Mouse (Mus musculus) left cerebral cortex, postnatal 10 days (tissue): ENCODE results near the gene Dnajb14. TPM values are rescaled to one million over a fixed set of nuclear protein-coding genes. Genes with fewer than 3 reads are reported as not detected.

Source experiments
- DNase-seq, 2 experiments: peaks; one replicate each; pipeline ENCODE4 v3.0.0; 2021 to 2022; ENCODE audit warnings: low spot score in 2 of 2, mixed read lengths in 1 of 2; ENCODE audit errors: extremely low spot score in 1 of 2
- intact Hi-C: fragments of 180-260 bp; cut with DNase I; formaldehyde crosslinking; loops from one replicate; pipeline ENCODE4 v1.15.1; 2025
- total RNA-seq, 2 experiments: library from RNA; stranded (reverse); gene quantifications; 2 replicates each; pipeline ENCODE4 v1.2.3; 2021

The Dnajb14 gene
- total RNA-seq, 2 experiments from 2014 or later, result 39.1 to 41.5 TPM

DNA sequence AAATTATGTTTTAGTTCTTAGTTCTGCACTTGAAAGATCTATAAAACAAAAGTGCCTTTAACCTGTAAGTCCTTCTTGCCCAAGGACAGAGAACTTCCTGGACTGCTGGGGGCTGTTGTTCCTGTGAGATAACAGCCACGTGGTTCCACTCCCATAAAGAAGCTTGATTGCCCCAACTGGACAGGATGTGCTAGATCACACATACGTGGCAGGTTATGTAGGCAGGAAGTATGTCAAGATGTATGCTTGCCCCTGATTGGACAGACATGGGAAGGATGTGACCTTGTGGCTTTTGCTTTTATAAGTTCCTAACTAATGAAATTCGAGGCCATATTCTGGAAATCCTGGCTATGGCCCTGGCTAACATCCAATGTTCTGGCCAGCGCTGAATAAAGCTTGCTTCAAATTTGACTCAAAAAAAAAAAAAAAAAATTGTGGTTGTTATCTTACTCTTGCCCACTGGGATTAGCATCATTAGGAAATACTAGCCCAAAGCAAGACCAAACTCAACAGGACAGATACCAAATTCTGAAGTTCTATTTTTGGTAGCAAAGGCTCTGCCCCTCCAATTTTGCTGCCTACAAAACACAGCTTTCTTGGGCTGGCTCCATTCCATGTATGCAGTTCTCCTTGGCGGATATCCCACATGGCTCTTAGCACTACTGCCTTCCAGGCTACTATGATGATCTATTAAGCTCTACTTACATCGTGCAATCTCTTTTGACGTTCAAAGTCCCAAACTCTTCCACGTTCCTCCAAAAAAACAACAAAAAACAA lies 6.9 kb upstream of the Dnajb14 start:
- intact Hi-C loops, result no loop called here
- no peak for DNase-seq

- intact Hi-C loops, result no loop called here
- no peak for DNase-seq
Observed at GRCm38 (mm10) chr3:137861436-137861835, 6.0 kb upstream of the Dnajb14 start.

- no peak for DNase-seq
- intact Hi-C loops, result no loop called here
Observed at GRCm38 (mm10) chr3:137862600-137862999, 4.9 kb upstream of the Dnajb14 start.

DNA sequence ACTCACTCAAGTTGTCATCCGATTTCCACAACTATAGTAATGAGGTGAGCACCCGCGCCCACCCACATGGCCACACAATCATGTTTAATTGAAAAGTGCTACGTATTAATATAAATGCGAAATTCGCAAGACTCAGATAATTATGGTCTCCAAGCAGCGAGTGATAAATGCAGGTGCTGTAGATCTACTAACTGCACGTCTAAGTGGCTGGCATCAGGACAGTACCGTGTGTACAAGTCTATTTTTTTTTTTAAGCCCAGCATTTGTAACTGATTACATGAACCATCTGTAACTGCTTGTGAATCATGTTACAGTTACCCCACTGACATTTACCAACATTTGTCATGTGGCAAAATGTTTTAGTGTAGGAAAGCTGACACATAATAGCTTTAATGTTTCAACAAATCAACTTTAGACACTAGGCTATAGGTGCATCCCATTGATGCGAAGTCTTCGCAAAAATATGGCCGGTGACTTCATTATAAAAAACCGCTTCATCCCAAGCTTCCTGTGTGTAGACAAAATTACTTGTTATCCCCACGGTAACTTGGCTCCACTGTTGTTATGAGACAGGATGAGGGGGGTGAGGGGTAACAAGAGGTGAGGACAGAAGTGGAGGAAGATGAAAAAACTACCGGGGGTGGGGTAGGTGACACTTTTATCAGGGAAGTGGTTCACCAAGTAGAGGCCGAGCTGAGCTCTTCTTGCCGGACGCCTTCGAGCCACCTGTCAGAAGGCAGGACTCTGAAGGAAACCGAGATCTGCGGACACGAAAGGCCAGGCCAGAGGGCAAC lies 3.9 kb upstream of the Dnajb14 start:
- intact Hi-C loops, result loop anchor here (2.0 kb wide), 2 partner anchors 75 to 281 kb away; partner anchors contain the start of gene Mttp
- no peak for DNase-seq

GRCm38 (mm10) chr3:137864124-137864987 lies 3.1 kb upstream of the Dnajb14 start, which contains the start of gene H2afz:
Gene H2afz, plus strand, starts transcription at chr3:137864487.
- peak; percentile 98 to 99 for DNase-seq
- intact Hi-C loops, result loop anchor here (2.0 kb wide), 2 partner anchors 76 to 280 kb away; partner anchors contain the start of gene Mttp

DNA sequence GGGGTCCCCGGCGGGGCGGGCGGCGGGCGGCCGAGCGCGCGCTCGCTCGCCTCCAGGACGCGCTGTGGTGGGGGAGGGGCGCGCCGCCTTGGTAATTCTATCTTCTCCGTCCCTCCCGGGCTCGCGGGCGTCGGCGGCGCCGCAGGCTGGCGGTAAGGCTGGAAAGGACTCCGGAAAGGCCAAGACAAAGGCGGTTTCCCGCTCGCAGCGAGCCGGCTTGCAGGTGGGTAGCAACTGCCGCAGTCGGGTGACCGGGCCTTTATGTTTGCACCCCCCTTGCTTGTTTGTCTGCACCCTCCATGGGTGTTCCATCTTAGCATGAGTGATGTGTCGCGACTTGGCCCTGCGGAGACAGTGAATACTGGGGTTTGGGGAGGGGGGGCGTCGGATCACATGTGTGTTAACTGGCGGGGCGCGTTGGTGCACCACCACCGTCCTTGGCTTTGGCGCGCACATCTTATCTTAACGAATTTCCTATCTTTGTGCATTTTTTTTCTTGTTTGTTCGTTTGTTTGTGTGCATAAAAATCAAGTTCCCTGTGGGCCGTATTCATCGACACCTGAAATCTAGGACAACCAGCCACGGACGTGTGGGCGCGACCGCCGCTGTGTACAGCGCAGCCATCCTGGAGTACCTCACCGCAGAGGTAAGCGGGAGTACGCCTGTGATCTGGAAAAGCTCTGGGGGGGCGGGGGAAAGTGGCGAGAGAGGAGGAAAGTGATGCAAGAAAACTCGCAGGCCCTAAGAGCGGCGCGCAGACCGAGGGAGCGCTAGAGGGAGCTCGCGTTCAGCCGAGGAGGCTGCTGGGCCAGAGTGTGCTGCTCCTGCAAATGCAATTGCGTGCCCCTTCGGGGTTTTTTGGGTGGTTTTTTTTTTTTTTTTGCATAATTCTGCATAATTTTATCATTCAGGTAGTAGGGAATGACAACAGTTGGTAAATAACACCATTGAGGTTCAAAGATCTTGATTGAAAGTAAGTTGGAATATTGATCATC lies 2.2 kb upstream of the Dnajb14 start:
- DNase-seq, result peak; percentile 82 to 93
- intact Hi-C loops, result loop anchor here (2.0 to 5.0 kb wide), 3 partner anchors 52 to 280 kb away; partner anchors contain the start of genes Lamtor3 and Mttp

DNA sequence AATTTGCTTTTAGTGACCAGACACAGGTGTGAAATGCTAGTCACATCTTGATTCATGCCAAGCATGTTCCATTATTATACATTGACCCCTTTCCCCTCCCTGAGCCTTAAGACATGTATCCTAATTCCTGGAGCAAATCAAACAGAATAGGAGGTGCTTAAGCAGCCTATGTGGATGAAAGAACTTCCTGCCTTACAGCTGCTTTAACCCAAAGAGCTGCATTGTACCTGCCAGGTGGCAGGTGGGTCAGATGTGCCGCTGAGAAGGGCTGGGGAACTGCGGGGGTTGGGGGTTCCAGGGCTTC lies 390 bp upstream of the Dnajb14 start:
- intact Hi-C loops, result loop anchor here (5.0 kb wide), 1 partner anchor 50 kb away; the partner anchor contains the start of gene Lamtor3
- DNase-seq, result no peak

GRCm38 (mm10) chr3:137868094-137868913 lies 829 bp downstream of the Dnajb14 start:
- no peak for DNase-seq
- intact Hi-C loops, result loop anchor here (5.0 kb wide), 1 partner anchor 49 kb away; the partner anchor contains the start of gene Lamtor3

DNA sequence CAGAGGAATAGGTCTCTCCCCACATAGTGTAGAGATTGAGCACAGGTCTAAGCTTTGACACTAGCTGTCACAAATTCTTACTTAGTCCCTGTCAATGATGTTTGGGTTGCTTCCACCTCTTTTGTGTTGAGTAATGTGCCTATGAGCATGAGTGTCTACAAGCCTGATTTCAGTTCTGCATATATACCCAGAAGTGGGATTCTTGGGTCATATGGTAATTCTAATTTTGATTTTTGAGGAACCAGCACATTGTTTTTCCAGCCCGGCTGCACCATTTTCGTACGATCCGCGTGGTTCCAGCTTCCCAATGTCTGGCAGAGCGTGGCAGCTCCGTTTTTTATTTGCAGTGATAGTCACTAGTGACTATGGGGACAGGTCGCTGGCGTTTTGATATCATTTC lies 1.9 kb downstream of the Dnajb14 start:
- intact Hi-C loops, result loop anchor here (5.0 kb wide), 1 partner anchor 48 kb away; the partner anchor contains the start of gene Lamtor3
- no peak for DNase-seq

- intact Hi-C loops, result no loop called here
- DNase-seq, result no peak
Observed at GRCm38 (mm10) chr3:137879313-137879712, 11.8 kb downstream of the Dnajb14 start.

- intact Hi-C loops, result no loop called here
- no peak for DNase-seq
Observed at GRCm38 (mm10) chr3:137880109-137880748, 12.8 kb downstream of the Dnajb14 start.

- intact Hi-C loops, result no loop called here
Observed at GRCm38 (mm10) chr3:137881093-137881492, 13.6 kb downstream of the Dnajb14 start.

DNA sequence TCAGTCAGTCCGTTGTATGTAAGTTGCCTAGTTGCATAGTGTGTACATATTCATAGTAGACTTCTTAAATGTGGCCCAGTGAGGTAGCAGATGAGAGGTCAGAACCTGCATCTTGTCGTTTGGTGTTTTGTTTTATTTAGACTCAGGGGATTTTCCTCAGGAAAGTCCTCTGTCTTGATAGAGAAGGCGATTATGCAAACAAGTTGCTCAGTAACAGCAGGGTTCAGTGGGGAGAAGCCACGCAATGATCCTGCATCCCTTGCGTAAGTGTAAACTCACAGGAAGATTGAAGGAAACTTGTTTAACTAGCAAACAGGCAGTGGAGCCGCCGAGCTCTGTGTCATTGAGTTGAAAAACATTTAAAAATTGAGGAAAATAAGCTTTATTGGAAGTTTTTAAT lies 20.5 kb downstream of the Dnajb14 start:
- intact Hi-C loops, result no loop called here
- no peak for DNase-seq

More at GRCm38 (mm10) chr3:137881093-137881492, 13.6 kb downstream of the Dnajb14 start:
- no peak for DNase-seq

DNA sequence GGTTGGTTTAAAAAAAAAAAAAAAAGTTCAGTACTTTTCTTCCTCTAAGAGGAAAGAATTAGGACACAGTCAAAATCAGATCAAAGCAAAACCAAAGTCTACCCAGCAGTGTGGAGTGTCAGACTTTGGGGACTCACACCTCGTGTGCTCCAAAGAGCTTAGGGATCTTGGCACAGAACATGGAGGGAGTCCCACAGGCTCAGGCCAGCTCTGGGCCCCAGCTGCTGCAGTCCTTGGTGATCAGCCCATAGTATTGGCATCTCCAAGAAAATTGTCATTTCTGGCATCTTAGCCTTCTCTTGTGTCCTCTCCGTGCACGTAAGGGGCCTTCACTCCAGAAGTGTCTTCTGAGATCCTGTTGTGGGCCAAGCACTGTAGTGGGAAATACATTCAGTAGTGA lies 23.6 kb downstream of the Dnajb14 start:
- DNase-seq, result no peak
- intact Hi-C loops, result no loop called here

DNA sequence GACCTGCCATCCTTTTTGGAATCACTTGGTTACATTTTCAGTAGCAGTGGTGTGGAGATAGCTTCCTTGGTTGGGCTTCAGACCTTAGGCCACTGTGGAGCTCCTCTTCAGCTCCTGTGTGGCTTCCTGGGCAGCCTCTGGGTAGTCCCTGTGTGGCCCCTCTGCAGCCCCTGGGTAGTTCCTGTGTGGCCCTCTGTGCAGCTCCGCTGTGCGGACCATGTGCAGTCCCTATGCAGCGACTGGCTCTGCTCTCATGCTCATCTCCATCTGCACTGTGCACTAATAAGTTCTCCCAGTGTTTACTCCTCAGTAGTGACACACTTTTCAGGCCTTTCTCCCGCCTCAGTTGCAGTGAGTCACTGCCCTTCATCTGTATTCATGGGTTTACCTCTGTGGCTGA lies 24.6 kb downstream of the Dnajb14 start:
- intact Hi-C loops, result no loop called here
- no peak for DNase-seq

GRCm38 (mm10) chr3:137893789-137894188 lies 26.3 kb downstream of the Dnajb14 start:
- intact Hi-C loops, result no loop called here
- no peak for DNase-seq
